Mouse (Mus musculus) liver, adult 10 weeks (tissue): ENCODE results near the gene Klhl7. TPM values are rescaled to one million over a fixed set of nuclear protein-coding genes. Genes with fewer than 3 reads are reported as not detected.

ENCODE experiments used
- polyA plus RNA-seq: library from polyadenylated mRNA; stranded (reverse); fragments of 350-450 nt; fragmentation: Illumina TruSeq; extraction: RNeasy Lipid Tissue Mini Kit (QIAGEN cat#74804); gene quantifications from one replicate; pipeline ENCODE4 v1.2.3, GENCODE M21; 2014; ENCODE audit warnings: low read depth, low replicate concordance

Klhl7 gene
- 24.4 TPM for polyA plus RNA-seq

GRCm38 (mm10) chr5:24100106-24100809, at the start of gene Klhl7:
Klhl7 (plus strand) TSS chr5:24100605.

GRCm38 (mm10) chr5:24164789-24165445, 64.5 kb downstream of the Klhl7 start, which contains the start of gene Nupl2:
Nupl2 (plus strand) TSS chr5:24164963.

Other genes starting within 250 kb of the Klhl7 start
- 8.0 TPM for gene Fam126a, start 69.9 kb upstream of the Klhl7 start, polyA plus RNA-seq
- 2.8 TPM for gene Nupl2, start 64.4 kb downstream of the Klhl7 start, polyA plus RNA-seq